Mouse (Mus musculus): ENCODE measurements at regions not wholly inside any gene's neighbourhood (a gene's known extent, or its start where the extent isn't known, plus 50 kb on each side); places are given as distances from the start of the nearest gene placed in this dataset.

DNA sequence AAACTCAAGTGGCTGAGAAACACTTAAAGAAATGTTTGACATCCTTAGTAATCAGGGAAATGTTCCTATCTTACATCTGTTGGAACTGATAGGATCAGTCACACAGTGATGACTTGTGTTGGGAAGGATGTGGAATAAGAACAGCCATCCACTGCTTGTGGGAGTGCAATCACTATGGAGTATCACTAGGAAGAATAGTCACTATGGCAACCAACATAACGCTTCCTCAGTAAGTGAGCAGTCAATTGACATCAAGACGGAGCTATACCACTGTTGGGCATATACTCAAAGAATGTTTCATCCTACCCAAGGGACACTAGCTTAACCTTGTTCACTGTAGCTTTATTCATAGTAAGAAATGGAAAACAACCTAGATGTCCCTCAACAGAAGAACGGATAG is 204.8 kb downstream of the Cpe start:
- no peak for TF ChIP-seq CTCF (conservative IDR thresholded peaks at IDR 0.05; ENCODE audit: low read length)
- no peak for TF ChIP-seq NANOG (IDR thresholded peaks at IDR 0.05; ENCODE audit: borderline replicate concordance, low read length)
- no peak for TF ChIP-seq POU5F1 (IDR thresholded peaks at IDR 0.05; ENCODE audit: borderline replicate concordance, low read length)
